Mouse (Mus musculus) thymus, postnatal 0 days (tissue): ENCODE data around the gene C1qtnf5. TPM values are rescaled to one million over a fixed set of nuclear protein-coding genes. Genes with fewer than 3 reads are reported as not detected.
A peak's percentile ranks its signal among the peaks of the same experiment; 100 is the strongest.

Experiments
- DNase-seq: peaks from one replicate; pipeline ENCODE4 v3.0.0-alpha.2; 2015; ENCODE audit warnings: low spot score
- polyA plus RNA-seq: library from polyadenylated mRNA; unstranded; fragments of >200 nt; fragmentation: Nextera tagmentation; extraction: Ambion mirVana; gene quantifications from 2 replicates; pipeline ENCODE4 v1.2.1, GENCODE M21; 2015

C1qtnf5 gene
- polyA plus RNA-seq: 1.2 and 2.0 TPM in 2 replicates

- no peak for DNase-seq
Observed at GRCm38 (mm10) chr9:44107110-44107509, at the start of gene C1qtnf5. Gene C1qtnf5 (plus strand): TSS chr9:44107245.

- no peak for DNase-seq
Observed at GRCm38 (mm10) chr9:44058606-44059005, 48.4 kb upstream of the C1qtnf5 start.

GRCm38 (mm10) chr9:44065177-44065576 lies 41.9 kb upstream of the C1qtnf5 start:
- no peak for DNase-seq

GRCm38 (mm10) chr9:44066785-44067225 lies 40.2 kb upstream of the C1qtnf5 start, which contains the start of gene Usp2:
Gene Usp2 (plus strand): TSS chr9:44067021.
- peak; percentile 97 for DNase-seq

GRCm38 (mm10) chr9:44067241-44067959 lies 39.6 kb upstream of the C1qtnf5 start:
- peak; percentile 79 for DNase-seq

GRCm38 (mm10) chr9:44067960-44068330 lies 39.1 kb upstream of the C1qtnf5 start:
- DNase-seq: no peak

- no peak for DNase-seq
Observed at GRCm38 (mm10) chr9:44069252-44069651, 37.8 kb upstream of the C1qtnf5 start.

GRCm38 (mm10) chr9:44070113-44070843 lies 36.8 kb upstream of the C1qtnf5 start:
- DNase-seq: peak; percentile 41

GRCm38 (mm10) chr9:44070844-44071231 lies 36.2 kb upstream of the C1qtnf5 start:
- DNase-seq: no peak

GRCm38 (mm10) chr9:44071914-44072598 lies 35.0 kb upstream of the C1qtnf5 start:
- DNase-seq: no peak

- no peak for DNase-seq
Observed at GRCm38 (mm10) chr9:44072599-44072915, 34.5 kb upstream of the C1qtnf5 start.

GRCm38 (mm10) chr9:44073115-44073514 lies 33.9 kb upstream of the C1qtnf5 start:
- DNase-seq: no peak

- peak; percentile 62 for DNase-seq
Observed at GRCm38 (mm10) chr9:44074395-44075275, 32.4 kb upstream of the C1qtnf5 start.

- DNase-seq: no peak
Observed at GRCm38 (mm10) chr9:44075276-44075995, 31.6 kb upstream of the C1qtnf5 start.

GRCm38 (mm10) chr9:44075996-44076763 lies 30.9 kb upstream of the C1qtnf5 start:
- no peak for DNase-seq

- DNase-seq: peak; percentile 78
Observed at GRCm38 (mm10) chr9:44076764-44077120, 30.3 kb upstream of the C1qtnf5 start.

GRCm38 (mm10) chr9:44077266-44077910 lies 29.7 kb upstream of the C1qtnf5 start:
- no peak for DNase-seq

GRCm38 (mm10) chr9:44078136-44078797 lies 28.8 kb upstream of the C1qtnf5 start:
- no peak for DNase-seq
